Mouse (Mus musculus) T-cell, adult 66 days (primary cell): ENCODE results near the gene Acsf2. TPM values are rescaled to one million over a fixed set of nuclear protein-coding genes. Genes with fewer than 3 reads are reported as not detected.

ENCODE experiments used
- total RNA-seq, 2 experiments: library from RNA; stranded (reverse); gene quantifications; 3 replicates in 1 of 2; 4 replicates in 1 of 2; pipeline ENCODE4 v1.2.4; 2023

Gene Acsf2
- 10 to 100 TPM; 18.8 to 19.5 TPM for total RNA-seq

GRCm38 (mm10) chr11:94601321-94602281 lies at the start of gene Acsf2:
TSS of gene Acsf2 (minus strand) at chr11:94601871.

DNA sequence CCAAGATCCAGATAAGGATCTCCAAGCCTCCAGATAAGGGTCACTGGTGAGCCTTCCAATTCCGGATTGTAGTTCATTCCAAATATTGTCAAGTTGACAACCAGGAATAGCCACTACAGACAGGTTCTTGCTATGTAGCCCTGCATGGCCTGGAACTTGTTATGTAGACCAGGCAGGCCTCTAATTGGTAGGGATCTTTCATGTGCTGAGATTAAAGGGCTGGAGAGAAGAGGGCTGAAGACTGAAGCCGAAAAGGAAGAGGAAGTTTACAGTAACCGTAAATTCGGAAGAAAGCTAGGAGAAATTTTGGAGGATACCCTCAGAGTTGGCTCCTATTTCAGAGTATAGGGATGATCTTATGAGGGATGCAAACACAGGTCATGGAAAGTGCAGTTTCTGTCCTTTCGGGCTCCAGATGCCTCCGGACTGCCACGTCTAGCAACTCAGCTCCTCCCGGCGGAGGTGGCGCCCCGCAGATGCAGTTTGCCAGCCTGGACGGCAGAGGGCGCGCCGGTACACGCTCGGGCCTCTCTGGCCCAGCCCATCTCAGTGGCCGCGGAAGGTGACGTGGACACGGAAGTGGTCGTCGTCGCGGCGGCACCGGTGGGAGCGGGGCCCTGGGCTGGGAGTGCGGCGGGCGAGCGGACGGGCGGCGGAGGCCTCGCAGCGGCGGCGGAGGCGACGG lies 27.7 kb upstream of the Acsf2 start, which contains the start of gene Lrrc59:
Lrrc59 (plus strand) TSS at position 569 of the 685 bp plus-strand sequence.

GRCm38 (mm10) chr11:94564437-94565150 lies 37.1 kb downstream of the Acsf2 start, which contains the start of gene Chad:
TSS of gene Chad (plus strand) at chr11:94565047.

GRCm38 (mm10) chr11:94548888-94549690 lies 52.6 kb downstream of the Acsf2 start, which contains the start of gene Rsad1:
TSS of gene Rsad1 (minus strand) at chr11:94549255.

DNA sequence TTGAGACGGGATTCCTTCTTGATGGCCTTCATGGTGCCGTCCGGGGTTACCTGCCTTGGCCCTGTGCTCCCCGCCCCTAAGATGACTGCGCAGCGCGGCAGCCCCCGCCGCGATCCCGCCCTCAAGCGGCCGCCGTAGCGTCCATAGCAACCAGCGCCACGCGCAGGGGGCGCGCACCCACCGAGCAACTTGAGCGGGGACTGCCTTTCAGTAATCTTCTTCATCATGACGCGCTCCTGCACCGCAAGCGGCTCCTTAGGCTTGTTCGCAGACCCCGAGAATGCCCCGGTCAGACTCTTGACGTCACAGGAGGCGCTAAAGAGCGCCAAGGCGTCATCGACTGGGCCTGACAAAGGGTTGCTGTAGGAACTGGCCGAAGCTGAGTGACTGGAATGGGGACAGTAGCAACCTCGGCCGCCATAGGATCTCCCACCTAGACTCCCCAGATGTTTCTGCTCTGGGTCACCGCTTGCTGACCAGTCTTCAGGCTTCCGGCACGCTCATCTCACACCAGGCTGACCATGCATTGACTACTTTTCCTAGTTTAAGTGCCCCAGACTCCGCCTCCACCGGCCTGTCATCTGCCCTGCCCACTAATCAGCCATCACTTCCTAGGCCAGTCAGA lies 80.3 kb downstream of the Acsf2 start, which contains the start of gene Mycbpap:
Mycbpap (minus strand) TSS at position 524 of the 625 bp plus-strand sequence.

Other genes with a start within 250 kb of the Acsf2 start
- 1 to 10 TPM; 5.0 to 5.1 TPM for gene Abcc3, start 208.9 kb downstream of the Acsf2 start, total RNA-seq
- not detected for gene Cacna1g, start 127.7 kb downstream of the Acsf2 start, total RNA-seq
- not detected for gene Spata20, start 115.7 kb downstream of the Acsf2 start, total RNA-seq
- under 1 TPM in 1 of 2 experiments, not detected in 1; 0.15 TPM for gene Epn3, start 101.9 kb downstream of the Acsf2 start, total RNA-seq
- gene Mycbpap, start 80.1 kb downstream of the Acsf2 start, total RNA-seq = not detected
- 1 to 10 TPM; 5.5 to 7.2 TPM for gene Rsad1, start 52.6 kb downstream of the Acsf2 start, total RNA-seq
- not detected for gene Chad, start 36.8 kb downstream of the Acsf2 start, total RNA-seq
- 10 to 100 TPM; 63.3 to 68.5 TPM for gene Lrrc59, start 27.9 kb upstream of the Acsf2 start, total RNA-seq
- gene Mrpl27, start 51.9 kb upstream of the Acsf2 start, total RNA-seq = 10 to 100 TPM; 17.2 to 29.0 TPM
- 1 to 10 TPM; 4.5 to 5.2 TPM for gene Eme1, start 52.1 kb upstream of the Acsf2 start, total RNA-seq
- 10 to 100 TPM; 53.9 to 54.6 TPM for gene Xylt2, start 75.6 kb upstream of the Acsf2 start, total RNA-seq
- gene Gm11541, start 102.6 kb upstream of the Acsf2 start, total RNA-seq = not detected
- gene Cdc34b, start 139.9 kb upstream of the Acsf2 start, total RNA-seq = under 1 TPM in 1 of 2 experiments, not detected in 1; 0.47 TPM
- gene Tmem92, start 180.8 kb upstream of the Acsf2 start, total RNA-seq = not detected